Mouse (Mus musculus): Measurements from ENCODE around the gene Adora2a. TPM values are rescaled to one million over a fixed set of nuclear protein-coding genes. Genes with fewer than 3 reads are reported as not detected.

Gene Adora2a
- polyA plus RNA-seq, 1 experiment from 2014 or later, result 3.5 TPM

DNA sequence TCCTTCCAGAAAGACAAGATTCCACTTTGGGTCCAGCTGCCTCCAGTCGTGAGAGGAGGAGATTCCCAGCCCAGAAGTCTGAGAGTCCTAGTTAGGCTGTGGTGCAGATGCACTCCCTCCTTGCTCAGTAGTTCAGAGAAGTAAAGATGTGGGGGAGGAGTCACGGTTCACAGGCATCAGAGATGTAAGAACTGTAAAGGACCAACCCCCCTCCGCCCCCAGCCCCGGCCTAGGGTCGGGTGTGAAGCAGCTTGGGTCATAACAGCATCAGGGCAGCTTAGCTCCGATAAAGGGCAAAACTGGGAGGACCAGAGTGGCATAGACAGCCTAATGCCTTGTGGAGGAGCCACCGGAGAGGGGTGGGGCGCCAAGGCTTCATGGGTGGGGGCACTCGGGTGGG is 205 bp upstream of the Adora2a start:
- Histone ChIP-seq H3K9me3 (no peaks in the 10 kb centered on the region), H3K27me3 (ENCODE audit: insufficient read depth, poor library complexity, severe bottlenecking) (peaks cover 54% of the 10 kb centered on the region), H3K27ac (peak overlapping the region; percentile 83), H3K4me3 (peak overlapping the region; percentile 70), H3K4me1 (peaks cover 44% of the 10 kb centered on the region), H3K36me3 (peaks cover 6% of the 10 kb centered on the region; the same call in 1 of the 2 replicates)
- no peak for DNase-seq (ENCODE audit: low spot score)
- WGBS, result 6% methylated on average over 9 of the region's 9 CpGs

DNA sequence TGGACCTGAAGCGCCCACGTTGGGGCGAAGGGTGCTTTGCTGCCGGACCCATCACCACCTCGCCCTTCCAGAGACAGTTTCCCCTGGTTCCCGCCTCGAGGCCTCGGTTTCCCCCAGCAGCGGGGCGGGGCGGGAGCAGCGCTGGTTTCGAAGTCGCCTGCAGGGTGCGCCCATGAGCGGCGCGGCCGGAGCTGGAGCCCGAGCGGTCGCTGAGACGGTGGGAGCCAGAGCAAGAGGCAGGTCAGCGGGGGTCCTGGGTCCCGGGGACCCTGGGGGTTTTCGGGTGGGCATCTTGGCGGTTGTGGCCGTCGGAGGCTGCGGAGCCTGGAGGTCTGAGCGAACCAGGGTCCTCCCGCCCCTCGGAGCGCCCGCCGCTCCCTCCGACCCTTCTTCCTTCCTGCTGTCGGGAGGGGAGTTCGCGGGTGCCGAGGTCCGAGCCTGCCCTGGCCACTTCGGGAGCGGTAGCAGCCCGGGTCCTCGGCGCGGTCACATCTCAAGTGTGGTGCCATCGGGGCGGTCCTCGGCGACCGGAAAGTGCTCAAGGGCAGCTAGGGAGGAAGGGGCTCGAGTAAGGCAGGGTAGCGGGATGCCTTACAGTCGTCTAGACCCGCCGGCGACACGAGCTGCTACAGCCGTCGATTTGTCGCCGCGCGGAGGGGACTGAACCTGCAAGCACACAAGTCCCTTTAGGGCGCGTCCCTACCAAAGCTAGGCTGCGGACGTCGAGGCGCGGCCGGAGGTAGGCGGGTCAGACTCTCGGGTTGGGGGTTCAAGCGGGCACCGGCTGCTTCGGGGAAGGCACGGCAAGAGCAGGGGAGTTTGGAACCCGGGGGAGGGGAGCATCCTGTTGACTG is 458 bp downstream of the Adora2a start:
- Histone ChIP-seq H3K27ac (peak overlapping the region; percentile 83), H3K4me3 (peak overlapping the region; percentile 70), H3K36me3 (peaks cover 4% of the 10 kb centered on the region; the same call in 1 of the 2 replicates), H3K27me3 (ENCODE audit: insufficient read depth, poor library complexity, severe bottlenecking) (peaks cover 54% of the 10 kb centered on the region), H3K4me1 (peaks cover 44% of the 10 kb centered on the region), H3K9me3 (no peaks in the 10 kb centered on the region)
- under 1% methylated on average over 81 of the region's 81 CpGs for WGBS
- peak; percentile 83 for DNase-seq (ENCODE audit: low spot score)

DNA sequence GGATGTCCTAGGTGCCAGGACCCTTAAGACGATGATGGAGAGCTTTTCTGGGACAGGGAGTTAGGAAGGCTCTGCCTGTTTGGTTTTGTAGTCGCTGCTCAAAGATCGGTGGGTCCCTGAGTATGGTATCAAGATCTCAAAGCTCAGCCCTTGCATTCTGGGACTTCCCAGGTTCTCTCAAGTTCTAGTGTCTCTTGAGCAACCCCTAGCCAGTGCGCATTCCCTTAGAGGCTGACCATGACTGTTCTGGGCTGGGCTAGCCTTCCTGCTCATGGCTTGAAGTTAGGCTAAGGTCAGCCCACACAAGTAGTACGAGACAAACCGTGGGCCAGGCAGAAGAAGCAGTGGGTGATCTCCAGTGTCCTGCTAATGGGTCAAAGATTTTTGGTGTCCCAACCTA is 1.5 kb downstream of the Adora2a start:
- Histone ChIP-seq H3K4me3 (peak overlapping the region; percentile 70), H3K27ac (peak overlapping the region; percentile 83; the same call in 1 of the 2 replicates), H3K9me3 (no peaks in the 10 kb centered on the region), H3K4me1 (peaks cover 39% of the 10 kb centered on the region), H3K27me3 (ENCODE audit: insufficient read depth, poor library complexity, severe bottlenecking) (peaks cover 54% of the 10 kb centered on the region), H3K36me3 (no peaks in the 10 kb centered on the region)
- WGBS, result 73% methylated on average over 6 of the region's 6 CpGs
- DNase-seq (ENCODE audit: low spot score), result no peak

DNA sequence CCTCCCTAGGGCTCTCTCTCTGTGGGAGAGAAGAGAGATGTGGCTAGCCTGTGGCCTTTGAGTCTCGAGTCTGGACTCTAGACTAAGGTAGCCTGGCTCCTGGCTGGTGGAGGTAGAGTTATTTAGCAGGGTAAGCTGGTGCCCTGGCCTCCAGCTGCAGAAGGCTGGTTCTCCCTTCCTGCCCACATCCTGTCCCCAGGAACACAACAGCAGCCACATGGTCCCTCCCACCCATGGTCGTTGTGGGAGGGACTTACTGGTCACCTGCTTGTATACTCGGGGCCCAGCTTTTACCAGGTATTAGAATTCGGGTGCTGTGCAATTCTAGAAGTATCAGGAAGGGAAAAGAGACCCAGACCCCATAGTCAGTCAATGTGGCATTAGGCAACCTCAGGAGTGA is 3.6 kb downstream of the Adora2a start:
- DNase-seq (ENCODE audit: low spot score), result no peak
- Histone ChIP-seq H3K9me3 (no peaks in the 10 kb centered on the region), H3K27me3 (ENCODE audit: insufficient read depth, poor library complexity, severe bottlenecking) (peaks cover 57% of the 10 kb centered on the region), H3K27ac (no peak overlapping the region), H3K36me3 (no peaks in the 10 kb centered on the region), H3K4me1 (peaks cover 33% of the 10 kb centered on the region), H3K4me3 (no peak overlapping the region)
- WGBS, result 68% methylated on average over 4 of the region's 4 CpGs

DNA sequence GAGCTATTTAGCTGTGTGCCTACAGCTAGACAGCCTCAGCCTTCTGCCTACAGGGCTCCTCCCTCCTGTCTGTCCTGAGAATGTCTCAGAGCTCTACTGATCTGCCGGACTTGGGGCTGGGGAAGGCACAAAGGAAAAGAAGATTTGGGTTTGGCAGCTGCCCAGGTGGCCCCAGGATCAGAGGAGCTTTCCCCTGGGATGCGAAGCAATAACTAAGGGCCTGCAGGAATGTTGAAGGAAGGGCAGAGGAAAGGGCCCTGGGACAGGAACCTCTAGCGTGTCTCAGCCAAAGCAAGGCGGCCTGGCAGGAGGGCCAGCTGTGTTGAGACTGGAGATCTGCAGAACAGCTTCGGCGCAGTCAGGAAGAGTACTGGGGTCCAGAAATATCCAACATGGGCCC is 6.3 kb downstream of the Adora2a start:
- peaks cover 29% of the 10 kb centered on the region for H3K4me1 ChIP-seq
- WGBS, result 56% methylated on average over 6 of the region's 6 CpGs
- peaks cover 31% of the 10 kb centered on the region for H3K27me3 ChIP-seq (ENCODE audit: insufficient read depth, poor library complexity, severe bottlenecking)
- DNase-seq (ENCODE audit: low spot score), result no peak
- no peak overlapping the region for H3K4me3 ChIP-seq
- no peaks in the 10 kb centered on the region for H3K36me3 ChIP-seq
- no peak overlapping the region for H3K27ac ChIP-seq
- H3K9me3 ChIP-seq, result no peaks in the 10 kb centered on the region

DNA sequence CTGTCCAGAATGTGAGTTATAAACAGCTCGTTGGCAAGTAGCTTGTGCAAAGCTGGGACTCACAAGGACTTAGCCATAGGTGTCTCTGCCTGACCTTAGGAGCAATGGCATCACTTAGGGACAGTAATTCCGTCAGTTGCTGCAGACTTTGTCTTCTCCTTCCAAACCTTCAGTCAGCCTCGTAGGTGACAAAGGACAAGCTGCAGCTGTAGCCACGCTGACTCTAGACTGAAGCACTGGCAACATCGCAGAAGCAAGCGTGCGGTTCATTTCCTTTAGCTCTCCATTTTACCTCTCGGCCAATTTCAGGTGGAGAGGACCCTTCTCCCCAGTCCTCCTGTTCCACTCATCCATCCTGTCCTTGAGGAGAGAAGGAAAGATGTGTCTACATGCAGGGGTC is 7.3 kb downstream of the Adora2a start:
- Histone ChIP-seq H3K4me3 (no peak overlapping the region), H3K36me3 (no peaks in the 10 kb centered on the region), H3K27me3 (ENCODE audit: insufficient read depth, poor library complexity, severe bottlenecking) (peaks cover 21% of the 10 kb centered on the region), H3K27ac (no peak overlapping the region), H3K4me1 (peaks cover 29% of the 10 kb centered on the region), H3K9me3 (no peaks in the 10 kb centered on the region)
- WGBS, result 84% methylated on average over 8 of the region's 8 CpGs
- no peak for DNase-seq (ENCODE audit: low spot score)

DNA sequence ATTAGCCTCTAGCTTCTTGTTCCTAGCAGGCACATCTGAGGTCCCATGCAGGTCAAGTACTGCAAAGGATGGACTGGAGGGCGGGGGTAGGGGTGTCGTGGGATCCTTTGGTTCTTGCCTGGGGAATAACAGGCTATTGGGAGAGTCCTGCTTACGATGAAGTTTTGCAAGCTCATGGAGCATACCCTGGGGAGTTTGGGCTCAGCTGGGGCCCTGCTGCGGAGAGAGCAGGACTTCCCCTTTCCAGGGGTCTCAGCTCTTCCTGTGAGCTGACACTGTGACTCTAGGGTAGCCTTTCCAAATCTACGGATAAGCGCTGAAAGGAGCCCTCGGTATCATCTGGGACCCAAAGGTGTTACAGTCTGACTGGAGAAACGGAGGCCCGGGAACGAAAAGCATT is 7.7 kb downstream of the Adora2a start:
- Histone ChIP-seq H3K4me3 (no peak overlapping the region), H3K27me3 (ENCODE audit: insufficient read depth, poor library complexity, severe bottlenecking) (peaks cover 17% of the 10 kb centered on the region), H3K9me3 (no peaks in the 10 kb centered on the region), H3K27ac (no peak overlapping the region), H3K36me3 (no peaks in the 10 kb centered on the region), H3K4me1 (peaks cover 26% of the 10 kb centered on the region)
- 77% methylated on average over 10 of the region's 10 CpGs for WGBS
- no peak for DNase-seq (ENCODE audit: low spot score)

DNA sequence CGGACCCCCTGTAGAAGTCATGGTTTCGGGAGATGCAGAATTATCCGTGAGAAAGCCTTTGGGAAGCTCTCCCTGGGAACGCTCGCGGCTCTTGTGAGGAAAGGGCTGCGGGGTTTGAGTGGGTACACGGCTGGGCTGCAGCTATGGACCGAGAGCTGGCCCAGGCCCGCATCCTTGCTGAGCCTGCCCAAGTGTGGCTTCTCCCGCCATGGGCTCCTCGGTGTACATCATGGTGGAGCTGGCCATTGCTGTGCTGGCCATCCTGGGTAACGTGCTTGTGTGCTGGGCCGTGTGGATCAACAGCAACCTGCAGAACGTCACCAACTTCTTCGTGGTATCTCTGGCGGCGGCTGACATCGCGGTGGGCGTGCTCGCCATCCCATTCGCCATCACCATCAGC is 9.1 kb downstream of the Adora2a start:
- 0 out of 2 replicates have a peak, but pooled peaks cover 4% of the 10 kb centered on the region for H3K27me3 ChIP-seq (ENCODE audit: insufficient read depth, poor library complexity, severe bottlenecking)
- H3K4me3 ChIP-seq, result no peak overlapping the region
- H3K36me3 ChIP-seq, result no peaks in the 10 kb centered on the region
- peaks cover 25% of the 10 kb centered on the region for H3K4me1 ChIP-seq
- H3K9me3 ChIP-seq, result no peaks in the 10 kb centered on the region
- no peak for DNase-seq (ENCODE audit: low spot score)
- 93% methylated on average over 23 of the region's 23 CpGs for WGBS
- H3K27ac ChIP-seq, result no peak overlapping the region

DNA sequence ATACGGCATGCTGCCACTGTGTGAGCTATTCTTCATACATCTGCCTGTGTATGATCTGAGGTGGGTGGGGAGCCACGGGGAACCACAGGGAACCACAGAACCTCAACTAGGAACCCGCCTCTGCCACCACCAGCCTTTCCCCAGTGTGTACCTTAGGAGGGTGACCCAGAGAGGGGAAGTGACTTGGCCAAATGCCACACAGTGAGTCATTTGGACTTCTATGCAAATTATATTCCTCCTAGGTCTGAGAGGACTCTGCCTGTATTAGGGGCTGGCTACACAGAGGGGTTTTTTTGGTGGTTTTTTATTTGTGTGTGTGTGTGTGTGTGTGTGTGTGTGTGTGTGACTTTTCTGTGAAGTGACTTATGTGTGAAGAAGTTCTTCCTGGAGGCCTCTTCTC is 9.9 kb downstream of the Adora2a start:
- no peaks in the 10 kb centered on the region for H3K36me3 ChIP-seq
- WGBS, result 75% methylated on average over 3 of the region's 3 CpGs
- H3K4me3 ChIP-seq, result no peak overlapping the region
- H3K27ac ChIP-seq, result 0 out of 2 replicates have a peak overlapping the region, but pooled peaks have one; percentile 8
- H3K4me1 ChIP-seq, result peaks cover 25% of the 10 kb centered on the region
- DNase-seq (ENCODE audit: low spot score), result no peak
- H3K27me3 ChIP-seq (ENCODE audit: insufficient read depth, poor library complexity, severe bottlenecking), result 0 out of 2 replicates have a peak, but pooled peaks cover 4% of the 10 kb centered on the region
- no peaks in the 10 kb centered on the region for H3K9me3 ChIP-seq

DNA sequence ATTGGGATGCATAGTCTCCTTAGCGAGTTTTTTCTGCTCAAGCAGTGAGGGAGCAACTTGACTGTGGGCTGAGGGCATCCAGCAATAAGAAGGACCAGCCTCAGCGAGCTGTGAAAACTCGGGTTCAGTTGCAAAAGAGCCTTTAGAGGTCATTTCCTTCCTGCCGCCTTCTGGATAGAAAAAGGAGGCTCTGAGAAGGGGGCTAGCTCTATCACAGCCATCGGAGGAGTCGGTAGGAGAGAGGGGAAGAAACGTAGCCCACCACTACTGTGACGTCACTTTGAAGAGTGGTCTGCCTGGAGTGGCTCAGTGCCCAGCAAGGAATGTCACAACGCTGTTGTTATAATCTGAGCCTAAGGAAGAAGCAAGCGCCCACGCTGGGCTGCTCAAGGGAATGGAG is 10.4 kb downstream of the Adora2a start:
- Histone ChIP-seq H3K4me3 (no peak overlapping the region), H3K27me3 (ENCODE audit: insufficient read depth, poor library complexity, severe bottlenecking) (0 out of 2 replicates have a peak, but pooled peaks cover 4% of the 10 kb centered on the region), H3K4me1 (peaks cover 25% of the 10 kb centered on the region), H3K36me3 (no peaks in the 10 kb centered on the region), H3K27ac (no peak overlapping the region), H3K9me3 (no peaks in the 10 kb centered on the region)
- no peak for DNase-seq (ENCODE audit: low spot score)
- WGBS, result 61% methylated on average over 11 of the region's 11 CpGs

DNA sequence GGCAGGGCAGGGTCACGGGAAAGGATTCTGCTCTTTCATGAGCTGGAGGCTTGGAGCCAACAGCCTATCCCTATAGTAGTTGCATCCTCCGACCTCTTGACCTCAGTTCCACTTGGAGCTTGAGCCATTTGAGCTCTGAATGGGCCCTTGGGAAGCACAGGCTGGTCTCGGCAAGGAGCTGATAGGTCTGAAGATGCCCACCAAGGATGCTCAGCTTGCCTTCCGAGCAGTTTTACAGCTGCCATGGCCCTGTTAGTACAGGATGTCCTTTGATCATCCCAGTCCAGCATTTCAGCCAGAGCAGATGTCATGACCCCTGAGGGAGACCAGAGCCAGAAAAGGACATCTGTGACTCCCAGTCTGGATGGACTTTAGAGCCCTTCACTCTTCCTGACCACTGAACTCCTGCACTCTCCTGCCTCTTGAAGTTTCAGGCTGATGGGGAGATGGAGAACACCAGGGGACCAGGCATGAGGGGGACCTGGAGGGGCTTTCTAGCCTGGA is 11.6 kb downstream of the Adora2a start:
- DNase-seq (ENCODE audit: low spot score), result no peak
- H3K4me1 ChIP-seq, result peaks cover 25% of the 10 kb centered on the region
- no peak overlapping the region for H3K27ac ChIP-seq
- H3K27me3 ChIP-seq (ENCODE audit: insufficient read depth, poor library complexity, severe bottlenecking), result 0 out of 2 replicates have a peak, but pooled peaks cover 4% of the 10 kb centered on the region
- 0 out of 2 replicates have a peak, but pooled peaks cover 2% of the 10 kb centered on the region for H3K36me3 ChIP-seq
- H3K4me3 ChIP-seq, result no peak overlapping the region
- H3K9me3 ChIP-seq, result no peaks in the 10 kb centered on the region
- WGBS, result 67% methylated on average over 4 of the region's 4 CpGs

DNA sequence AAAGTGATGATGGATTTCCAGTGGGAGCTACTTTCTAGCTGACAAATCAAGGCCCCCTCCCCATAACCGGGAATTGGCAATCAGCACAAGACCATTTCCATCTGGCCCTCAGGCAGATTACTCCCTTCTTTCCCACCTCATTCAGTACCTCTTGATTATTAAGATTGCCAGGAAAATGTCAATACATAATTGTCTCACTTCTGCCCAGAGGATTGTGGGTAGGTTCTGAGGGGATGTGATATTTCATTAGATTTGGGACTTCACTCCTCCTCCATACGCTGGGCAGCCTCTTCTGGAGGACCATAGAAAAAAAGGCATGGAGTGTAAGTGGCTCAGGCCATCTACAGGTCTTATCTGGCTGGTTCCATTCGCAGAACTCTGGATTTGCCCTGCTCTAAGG is 15.6 kb downstream of the Adora2a start:
- DNase-seq (ENCODE audit: low spot score), result no peak
- 76% methylated on average over 3 of the region's 3 CpGs for WGBS
- Histone ChIP-seq H3K27ac (no peak overlapping the region), H3K27me3 (ENCODE audit: insufficient read depth, poor library complexity, severe bottlenecking) (no peaks in the 10 kb centered on the region), H3K4me1 (peaks cover 11% of the 10 kb centered on the region; the same call in 1 of the 2 replicates), H3K36me3 (peaks cover 10% of the 10 kb centered on the region; the same call in 1 of the 2 replicates), H3K4me3 (no peak overlapping the region), H3K9me3 (no peaks in the 10 kb centered on the region)

DNA sequence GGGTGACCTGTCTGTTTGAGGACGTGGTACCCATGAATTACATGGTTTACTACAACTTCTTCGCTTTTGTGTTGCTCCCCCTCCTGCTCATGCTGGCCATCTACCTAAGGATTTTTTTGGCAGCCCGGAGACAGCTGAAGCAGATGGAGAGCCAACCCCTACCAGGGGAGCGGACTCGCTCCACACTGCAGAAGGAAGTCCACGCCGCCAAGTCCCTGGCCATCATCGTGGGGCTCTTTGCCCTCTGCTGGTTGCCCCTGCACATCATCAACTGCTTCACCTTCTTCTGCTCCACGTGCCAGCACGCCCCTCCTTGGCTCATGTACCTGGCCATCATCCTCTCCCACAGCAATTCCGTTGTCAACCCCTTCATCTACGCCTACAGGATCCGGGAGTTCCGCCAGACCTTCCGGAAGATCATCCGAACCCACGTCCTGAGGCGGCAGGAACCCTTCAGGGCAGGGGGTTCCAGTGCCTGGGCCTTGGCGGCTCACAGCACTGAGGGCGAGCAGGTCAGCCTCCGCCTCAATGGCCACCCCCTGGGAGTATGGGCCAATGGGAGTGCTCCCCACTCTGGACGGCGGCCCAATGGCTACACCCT is 16.6 kb downstream of the Adora2a start:
- H3K4me1 ChIP-seq, result peaks cover 10% of the 10 kb centered on the region; the same call in 1 of the 2 replicates
- no peak overlapping the region for H3K4me3 ChIP-seq
- H3K9me3 ChIP-seq, result no peaks in the 10 kb centered on the region
- no peak overlapping the region for H3K27ac ChIP-seq
- no peak for DNase-seq (ENCODE audit: low spot score)
- H3K36me3 ChIP-seq, result peaks cover 10% of the 10 kb centered on the region; the same call in 1 of the 2 replicates
- 90% methylated on average over 23 of the region's 23 CpGs for WGBS
- no peaks in the 10 kb centered on the region for H3K27me3 ChIP-seq (ENCODE audit: insufficient read depth, poor library complexity, severe bottlenecking)

Measured in heart, embryonic 10.5 days (tissue).